15 mouse cellular contexts compared by ENCODE assay signal in genomic region chr1:60795677-60796205, GRCm38 (mm10).
"Had no signal": no experiment of that assay in that cellular context is flagged by ENCODE, and none has a peak within 500 bp of the region (broad histone marks: within the 10 kb centered on the region; RNA-seq: fewer than 3 reads in every experiment).

No protein-coding gene starts in this region.

- H3K27ac ChIP-seq: kidney, postnatal 0 days; limb, embryonic 15.5 days; liver, embryonic 12.5 days; midbrain, embryonic 10.5 days; neural tube, embryonic 12.5 days had no signal

- H3K9me3 ChIP-seq: limb, embryonic 15.5 days; liver, embryonic 12.5 days; midbrain, embryonic 10.5 days; neural tube, embryonic 12.5 days had no signal

- H3K27me3 ChIP-seq: limb, embryonic 15.5 days; liver, embryonic 12.5 days; neural tube, embryonic 12.5 days had no signal

- ATAC-seq: inflammation-experienced regulatory T-cells, adult 6 months; liver, embryonic 12.5 days had no signal

- H3K9ac ChIP-seq: limb, embryonic 15.5 days; liver, embryonic 12.5 days; lung, embryonic 14.5 days; neural tube, embryonic 12.5 days had no signal

- DNase-seq: kidney, adult 11 months; kidney, adult 9 months; kidney, postnatal 36 days; lung, embryonic 14.5 days; lung, postnatal 10 days; lung, postnatal 4 days; midbrain, embryonic 14.5 days; thymus, adult 18-20 months; thymus, postnatal 14 days had no signal

- H3K4me1 ChIP-seq: liver, embryonic 12.5 days; midbrain, embryonic 10.5 days; neural tube, embryonic 12.5 days had no signal

- H3K4me2 ChIP-seq: limb, embryonic 15.5 days; liver, embryonic 12.5 days; lung, embryonic 14.5 days; neural tube, embryonic 12.5 days had no signal

- H3K36me3 ChIP-seq: limb, embryonic 15.5 days; liver, embryonic 12.5 days; midbrain, embryonic 10.5 days; neural tube, embryonic 12.5 days had no signal

- H3K4me3 ChIP-seq: limb, embryonic 15.5 days; liver, embryonic 12.5 days; midbrain, embryonic 10.5 days; neural tube, embryonic 12.5 days had no signal
